Mouse (Mus musculus) left cerebral cortex, postnatal 10 days (tissue): ENCODE measurements around the gene Mark3. TPM values are rescaled to one million over a fixed set of nuclear protein-coding genes. Genes with fewer than 3 reads are reported as not detected.

Experiments used
- DNase-seq, 2 experiments: peaks; one replicate each; pipeline ENCODE4 v3.0.0; 2021 to 2022; ENCODE audit warnings: low spot score in 2 of 2, mixed read lengths in 1 of 2; ENCODE audit errors: extremely low spot score in 1 of 2
- intact Hi-C: fragments of 180-260 bp; cut with DNase I; formaldehyde crosslinking; loops from one replicate; pipeline ENCODE4 v1.15.1; 2025
- total RNA-seq, 2 experiments: library from RNA; stranded (reverse); gene quantifications; 2 replicates each; pipeline ENCODE4 v1.2.3; 2021

The Mark3 gene
- total RNA-seq, 2 experiments from 2014 or later = 132 to 137 TPM

GRCm38 (mm10) chr12:111557538-111557937 is 16.8 kb upstream of the Mark3 start:
- no peak for DNase-seq
- intact Hi-C loops = no loop called here

DNA sequence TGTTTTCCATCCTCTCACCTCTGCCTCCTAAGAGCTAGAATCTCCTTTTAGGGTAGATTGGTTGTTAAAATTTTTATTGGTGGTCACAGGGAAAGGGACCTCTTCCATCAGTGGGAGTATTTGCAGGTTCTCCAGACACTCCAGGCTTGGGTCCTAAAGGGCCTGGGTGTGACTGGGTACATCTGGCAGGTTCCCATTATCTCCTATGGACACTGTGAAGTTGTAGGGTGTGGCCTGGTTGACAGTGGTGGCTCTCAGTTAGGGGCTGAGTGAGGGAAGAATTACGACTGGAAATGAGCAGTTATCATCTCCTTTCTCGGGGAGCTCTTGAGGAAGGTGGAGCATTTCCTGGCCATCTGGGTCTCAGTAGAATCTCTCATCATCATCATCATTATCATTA is 15.7 kb upstream of the Mark3 start:
- DNase-seq = no peak
- intact Hi-C loops = no loop called here

DNA sequence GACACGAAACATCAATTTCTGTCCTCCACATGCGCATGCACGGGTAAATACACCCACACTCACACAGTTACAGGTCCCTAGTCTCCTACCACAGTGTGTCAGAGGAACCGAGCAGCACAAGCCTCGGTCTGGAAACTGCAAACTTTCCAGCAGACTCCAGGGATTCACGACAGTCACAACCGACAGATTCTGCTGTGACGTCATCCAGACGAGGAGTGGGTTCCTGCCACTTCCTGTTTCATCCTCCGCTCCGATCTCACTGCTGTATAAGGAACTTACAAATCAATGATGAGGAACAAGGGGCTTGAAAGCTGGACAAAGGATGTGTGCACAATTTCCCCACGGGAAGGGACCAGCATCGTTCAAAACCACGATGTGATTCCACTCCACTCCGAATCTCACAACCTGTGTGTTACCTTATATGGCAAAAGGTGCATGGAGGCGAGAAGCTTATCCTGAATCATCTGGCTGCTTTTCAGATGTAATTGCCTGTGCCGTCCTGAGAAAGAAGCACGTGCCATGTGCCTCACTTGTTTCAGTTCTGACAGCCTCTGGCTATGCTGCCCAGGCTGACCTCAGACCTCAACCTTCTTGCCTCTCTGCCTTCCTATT is 14.6 kb upstream of the Mark3 start:
- intact Hi-C loops = no loop called here
- peak; percentile 56 to 64 for DNase-seq

DNA sequence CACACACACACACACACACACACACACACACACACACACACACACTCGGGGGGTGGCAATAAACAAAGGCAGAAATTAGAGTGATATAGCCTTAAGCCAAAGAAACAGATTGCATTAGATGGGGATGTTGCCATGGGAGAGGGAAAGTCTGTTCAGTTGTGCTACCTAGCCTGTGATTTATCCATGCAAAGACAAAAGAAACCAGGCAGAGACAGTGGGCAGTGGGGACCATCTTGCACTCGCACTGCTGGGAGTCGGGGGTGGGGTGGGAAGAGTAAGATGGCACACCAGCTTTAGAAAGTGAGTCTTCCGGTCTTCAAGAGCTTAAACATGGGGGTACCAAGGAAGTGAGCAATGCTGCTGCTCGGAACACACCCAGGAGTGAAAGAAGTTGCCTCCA is 14.0 kb upstream of the Mark3 start:
- DNase-seq = no peak
- intact Hi-C loops = no loop called here

GRCm38 (mm10) chr12:111562276-111562814 is 12.0 kb upstream of the Mark3 start:
- intact Hi-C loops = no loop called here
- no peak for DNase-seq

DNA sequence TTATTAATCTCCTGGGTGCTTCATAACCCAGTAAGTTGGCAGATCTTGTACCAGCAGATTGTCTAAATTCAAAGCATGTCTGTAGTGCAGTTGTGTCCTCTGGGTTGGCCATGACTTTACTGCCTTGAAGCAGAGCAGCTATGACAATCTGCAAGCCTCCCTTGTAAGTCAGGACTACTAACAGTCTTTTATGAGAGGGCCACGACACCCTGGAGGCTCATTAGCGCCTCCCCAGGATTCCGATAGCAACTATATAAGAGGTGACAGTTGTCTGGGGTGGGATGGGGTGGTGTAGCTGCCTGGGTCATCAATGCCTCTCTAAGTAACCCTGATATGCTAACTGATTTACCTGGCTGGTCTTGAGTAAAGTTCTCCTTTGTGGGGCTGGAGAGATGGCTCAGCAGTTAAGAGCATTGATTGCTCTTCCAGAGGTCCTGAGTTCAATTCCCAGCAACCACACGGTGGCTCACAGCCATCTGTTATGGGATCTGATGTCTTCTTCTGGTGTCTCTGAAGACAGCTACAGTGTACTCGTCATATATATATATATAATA is 11.2 kb upstream of the Mark3 start:
- intact Hi-C loops = no loop called here
- no peak for DNase-seq

GRCm38 (mm10) chr12:111565363-111565762 is 9.0 kb upstream of the Mark3 start:
- no peak for DNase-seq
- intact Hi-C loops = no loop called here

- intact Hi-C loops = no loop called here
- no peak for DNase-seq
Measured at GRCm38 (mm10) chr12:111568836-111569235, 5.5 kb upstream of the Mark3 start.

DNA sequence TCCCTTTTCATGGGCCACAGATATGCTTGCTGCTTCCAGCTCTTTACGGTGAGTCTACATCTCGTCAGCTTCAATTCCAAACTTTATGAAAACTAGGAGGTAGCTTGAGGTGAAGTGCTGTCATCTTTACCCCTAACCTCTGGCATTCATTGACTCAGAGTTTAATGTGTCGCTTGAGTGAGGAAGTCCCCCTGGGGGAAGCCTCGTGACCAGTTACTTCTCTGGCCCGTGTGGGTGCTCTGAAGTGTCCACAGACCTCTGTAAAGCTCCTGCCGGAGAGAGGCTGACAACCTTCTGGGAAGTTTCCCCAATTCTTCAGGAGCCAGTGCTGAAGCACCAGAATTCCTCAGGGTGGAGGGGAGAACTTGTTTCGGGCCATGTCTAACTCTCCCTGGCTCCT is 1.9 kb upstream of the Mark3 start:
- intact Hi-C loops = loop anchor here (5.0 kb wide), 1 partner anchor 35 kb away; the partner anchor contains the start of gene Eif5
- no peak for DNase-seq

DNA sequence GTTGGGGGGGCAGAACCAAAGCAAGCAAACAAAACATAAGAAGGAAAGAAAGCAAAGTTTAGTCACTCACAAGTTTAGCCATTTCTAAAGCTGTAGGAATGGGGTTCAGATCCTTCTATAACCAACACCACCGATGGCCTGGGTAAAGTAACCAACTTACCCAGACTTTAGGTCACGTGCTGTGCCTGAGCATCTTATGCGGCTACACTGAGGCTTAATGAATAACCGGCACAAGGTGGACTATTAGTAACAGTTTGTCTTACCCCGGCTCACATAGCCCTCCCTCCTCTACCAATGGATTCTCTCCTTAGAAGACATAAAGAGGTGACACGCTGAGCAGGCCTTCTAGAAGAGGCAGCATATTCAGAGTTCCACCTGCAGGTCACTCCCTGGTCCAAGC is 1.0 kb upstream of the Mark3 start:
- intact Hi-C loops = loop anchor here (5.0 kb wide), 1 partner anchor 36 kb away; the partner anchor contains the start of gene Eif5
- DNase-seq = no peak

- DNase-seq = peak in 1 of 2 experiments; percentile 71
- intact Hi-C loops = loop anchor here (5.0 kb wide), 1 partner anchor 38 kb away; the partner anchor contains the start of gene Eif5
Measured at GRCm38 (mm10) chr12:111574887-111575838, 840 bp downstream of the Mark3 start.

DNA sequence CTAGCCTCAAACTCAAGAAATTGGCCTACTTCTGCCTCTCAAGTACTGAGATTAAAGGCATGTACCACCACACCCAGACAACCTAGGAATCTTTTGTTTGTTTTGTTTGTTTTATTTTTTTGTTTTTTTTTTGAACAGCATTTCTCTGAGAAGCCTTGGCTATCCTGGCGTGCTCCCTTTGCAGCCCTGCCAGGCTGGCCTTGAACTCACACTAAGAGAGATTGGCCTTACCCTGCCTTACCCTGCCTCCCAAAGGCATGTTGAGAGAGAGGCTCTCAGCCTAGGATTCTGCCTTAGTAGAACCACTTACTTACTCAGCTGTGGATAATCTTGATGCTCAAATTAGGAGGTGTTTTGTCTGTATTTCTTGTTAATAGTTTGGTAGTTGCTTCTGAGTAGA is 8.7 kb downstream of the Mark3 start:
- intact Hi-C loops = no loop called here
- DNase-seq = no peak

DNA sequence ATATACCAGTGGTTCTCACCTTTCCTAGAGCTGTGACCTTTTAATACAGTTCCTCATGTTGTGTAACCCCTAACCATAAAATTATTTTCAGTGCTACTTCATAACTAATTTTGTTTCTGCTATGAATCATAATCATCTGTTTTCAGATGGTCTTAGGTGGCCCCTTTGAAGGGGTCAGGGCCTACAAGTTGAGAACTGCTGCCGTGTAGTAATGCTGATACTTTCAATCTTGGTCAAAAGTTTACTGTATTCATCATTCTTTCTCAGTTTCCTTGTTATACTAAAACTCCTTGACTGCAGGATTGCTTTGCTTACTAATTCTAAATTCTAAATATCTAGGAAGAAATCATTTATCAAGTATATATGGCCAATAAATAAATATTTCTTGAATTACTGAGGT is 10.1 kb downstream of the Mark3 start:
- intact Hi-C loops = no loop called here
- no peak for DNase-seq

DNA sequence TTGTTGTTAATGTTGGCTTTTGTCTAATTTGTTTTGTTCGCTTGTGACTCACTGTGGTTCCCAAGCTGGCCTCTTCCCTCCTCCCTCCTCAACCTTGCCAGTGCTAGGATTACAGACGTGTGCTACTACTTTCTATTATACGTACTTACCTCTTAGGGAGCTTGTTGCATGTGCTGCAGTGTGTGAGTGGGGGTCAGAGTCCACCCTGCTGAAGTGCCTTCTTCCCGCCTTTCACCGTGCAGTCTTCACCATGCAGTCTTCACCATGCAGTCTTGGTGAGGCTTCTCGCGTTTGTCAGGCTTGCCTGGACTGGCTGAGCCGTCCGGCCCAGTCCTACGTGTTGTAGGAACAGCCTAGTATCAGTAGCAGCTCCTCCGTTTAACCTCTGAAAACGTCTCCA is 12.9 kb downstream of the Mark3 start:
- DNase-seq = no peak
- intact Hi-C loops = no loop called here

- peak in 1 of 2 experiments; percentile 37 for DNase-seq
- intact Hi-C loops = no loop called here
Measured at GRCm38 (mm10) chr12:111592407-111593021, 18.2 kb downstream of the Mark3 start.

- no peak for DNase-seq
- intact Hi-C loops = no loop called here
Measured at GRCm38 (mm10) chr12:111593775-111594174, 19.5 kb downstream of the Mark3 start.

DNA sequence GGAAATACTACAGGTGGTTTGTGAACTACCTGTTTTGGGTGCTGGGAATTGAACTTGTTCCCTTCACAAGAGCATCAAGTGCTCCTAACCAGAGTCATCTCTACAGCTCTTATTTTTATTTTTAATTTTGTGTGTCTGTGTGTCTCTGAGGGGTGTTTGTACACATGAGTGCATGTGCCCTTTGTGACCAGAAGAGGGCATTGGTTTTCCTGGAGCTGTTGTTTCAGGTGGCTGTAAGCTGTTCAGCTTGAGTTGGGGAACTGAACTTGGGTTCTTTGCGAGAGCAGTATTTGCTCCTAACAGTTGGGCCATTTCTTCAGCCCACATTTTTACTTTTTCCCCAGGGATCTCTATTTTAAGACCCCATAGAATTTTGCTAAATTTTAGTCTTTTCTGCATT is 23.0 kb downstream of the Mark3 start:
- intact Hi-C loops = no loop called here
- no peak for DNase-seq

DNA sequence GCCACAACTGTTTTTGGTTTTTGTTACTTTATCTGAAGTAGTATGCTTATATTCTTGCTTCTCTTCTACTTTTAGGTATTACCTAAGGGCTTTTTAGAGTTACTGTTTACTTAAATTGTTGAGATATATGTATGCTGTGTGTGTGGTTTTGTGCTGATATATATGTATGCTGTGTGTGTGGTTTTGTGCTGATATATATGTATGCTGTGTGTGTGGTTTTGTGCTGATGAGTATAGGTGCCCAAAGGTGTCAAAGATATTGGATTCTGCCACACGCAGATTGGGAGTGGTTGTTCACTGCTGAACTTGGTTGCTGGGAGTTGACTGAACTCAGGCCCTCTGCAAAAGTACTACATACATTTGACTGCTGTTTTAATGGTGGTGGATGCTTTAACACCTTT is 24.6 kb downstream of the Mark3 start:
- intact Hi-C loops = no loop called here
- no peak for DNase-seq

DNA sequence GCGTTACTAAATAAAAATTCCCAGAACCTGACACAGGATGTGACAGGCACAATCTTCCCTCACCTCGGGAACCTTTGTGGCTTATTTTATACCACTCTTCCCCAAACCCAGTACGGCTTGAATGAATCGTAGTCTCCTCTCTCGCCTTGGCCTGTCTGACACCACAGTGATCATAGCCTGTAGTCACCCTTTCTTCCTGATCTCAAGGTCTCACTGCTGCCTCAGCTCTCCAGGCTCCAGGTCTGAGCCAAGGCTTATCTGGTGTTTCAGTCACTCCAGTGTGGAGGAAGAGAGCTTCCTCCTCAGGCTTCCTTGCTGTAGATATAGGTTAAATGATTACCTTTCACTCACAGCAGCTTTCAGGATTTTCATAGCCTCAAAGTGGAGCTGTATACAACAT is 25.3 kb downstream of the Mark3 start:
- intact Hi-C loops = no loop called here
- DNase-seq = no peak
